Mouse (Mus musculus) yolk sac, embryonic 10.5 days (tissue): ENCODE results near the gene Golga1.

ENCODE experiments used
- DNase-seq: peaks from one replicate; pipeline ENCODE4 v3.0.0-alpha.2; 2017; ENCODE audit warnings: low spot score

The Golga1 gene

GRCm38 (mm10) chr2:38974171-38974570, 91.2 kb downstream of the Golga1 start:
- no peak for DNase-seq

- DNase-seq = no peak
Observed at GRCm38 (mm10) chr2:38973701-38974100, 91.6 kb downstream of the Golga1 start.

DNA sequence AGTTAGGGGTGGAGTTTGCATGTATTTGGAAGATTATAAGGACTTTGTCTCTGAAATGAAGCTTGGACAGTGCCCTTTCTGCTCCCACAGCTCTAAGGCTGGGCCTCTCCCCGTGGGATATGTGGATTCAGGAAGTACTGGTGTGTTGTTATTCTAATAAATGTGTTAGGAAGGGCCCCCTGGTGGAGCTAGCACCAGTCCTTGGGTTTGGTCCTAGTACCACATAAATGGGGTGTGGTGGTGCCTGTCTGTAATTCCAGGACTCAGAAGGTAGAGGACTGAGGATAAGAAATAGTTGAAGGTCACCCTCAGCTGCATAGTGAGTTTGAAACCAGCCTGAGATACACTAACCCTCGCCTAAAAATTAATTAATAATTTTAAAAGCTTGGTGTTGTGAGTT, 92.1 kb downstream of the Golga1 start:
- no peak for DNase-seq

- DNase-seq = no peak
Observed at GRCm38 (mm10) chr2:38970057-38970456, 95.3 kb downstream of the Golga1 start.

DNA sequence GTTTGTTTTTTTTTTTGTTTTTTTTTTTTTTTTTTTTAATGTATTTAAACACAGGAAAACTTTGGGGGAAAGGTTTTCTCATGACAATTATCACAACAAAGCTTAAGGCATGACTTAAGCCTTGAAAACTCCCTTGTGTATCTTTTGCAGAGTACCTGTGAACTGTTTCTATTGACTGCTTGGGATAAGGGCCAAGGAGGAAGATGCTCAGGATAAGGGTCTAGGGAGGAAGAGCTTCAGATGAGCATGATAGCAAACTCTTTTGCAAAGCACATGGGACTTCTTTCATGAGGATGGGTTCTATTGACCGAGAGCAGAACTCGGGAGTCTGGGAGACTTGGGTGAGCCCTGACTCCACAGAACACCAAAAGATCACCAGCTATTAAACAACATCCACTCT, 95.7 kb downstream of the Golga1 start:
- DNase-seq = no peak
